Mouse (Mus musculus) midbrain, embryonic 15.5 days (tissue): ENCODE results near the gene 4833439L19Rik. TPM values are rescaled to one million over a fixed set of nuclear protein-coding genes. Genes with fewer than 3 reads are reported as not detected.

ENCODE experiments used
- ATAC-seq: fragments of 200-750 bp; cut with Nextera tagmentation; replicated peaks from 2 replicates; pipeline ENCODE4 v1.8.0; 2017; ENCODE audit warnings: moderate TSS enrichment
- H3K27ac ChIP-seq: fragments of 300-500 bp; sonication (generic); 2 replicates; pipeline ENCODE4 v1.5.1; 2015; ENCODE audit warnings: mild to moderate bottlenecking, inconsistent platforms
- H3K27me3 ChIP-seq: fragments of 300-500 bp; sonication (generic); replicated peaks from 2 replicates; pipeline ENCODE4 v1.6.1; 2015; ENCODE audit warnings: inconsistent platforms
- H3K36me3 ChIP-seq: fragments of 300-500 bp; sonication (generic); replicated peaks from 2 replicates; pipeline ENCODE4 v1.6.1; 2015; ENCODE audit warnings: inconsistent platforms
- H3K4me1 ChIP-seq: fragments of 300-500 bp; sonication (generic); 2 replicates; pipeline ENCODE4 v1.6.1; 2015; ENCODE audit warnings: inconsistent platforms
- H3K4me2 ChIP-seq: fragments of 300-500 bp; sonication (generic); 2 replicates; pipeline ENCODE4 v1.6.1; 2015; ENCODE audit warnings: inconsistent platforms, mild to moderate bottlenecking, moderate library complexity
- H3K4me3 ChIP-seq: fragments of 300-500 bp; sonication (generic); 2 replicates; pipeline ENCODE4 v1.5.1; 2015; ENCODE audit warnings: mild to moderate bottlenecking, inconsistent platforms
- H3K9ac ChIP-seq: fragments of 300-500 bp; sonication (generic); 2 replicates; pipeline ENCODE4 v1.6.1; 2015; ENCODE audit warnings: mild to moderate bottlenecking, inconsistent platforms
- H3K9me3 ChIP-seq: fragments of 300-500 bp; sonication (generic); 2 replicates; pipeline ENCODE4 v1.6.1; 2016; ENCODE audit warnings: inconsistent platforms
- WGBS: fragments of 180-500 bp; shearing (Covaris S2); methylation state at CpG from one replicate; pipeline ENCODE4 v1.1.7; 2015; ENCODE audit warnings: mixed read lengths; 5-methylcytosine and 5-hydroxymethylcytosine counted together
- polyA plus RNA-seq: library from polyadenylated mRNA; unstranded; fragments of >200 nt; fragmentation: Nextera tagmentation; extraction: Ambion mirVana; gene quantifications from 2 replicates; pipeline ENCODE4 v1.2.1, GENCODE M21; 2015

Gene 4833439L19Rik
- polyA plus RNA-seq, 1 experiment from 2014 or later, result 271 TPM

DNA sequence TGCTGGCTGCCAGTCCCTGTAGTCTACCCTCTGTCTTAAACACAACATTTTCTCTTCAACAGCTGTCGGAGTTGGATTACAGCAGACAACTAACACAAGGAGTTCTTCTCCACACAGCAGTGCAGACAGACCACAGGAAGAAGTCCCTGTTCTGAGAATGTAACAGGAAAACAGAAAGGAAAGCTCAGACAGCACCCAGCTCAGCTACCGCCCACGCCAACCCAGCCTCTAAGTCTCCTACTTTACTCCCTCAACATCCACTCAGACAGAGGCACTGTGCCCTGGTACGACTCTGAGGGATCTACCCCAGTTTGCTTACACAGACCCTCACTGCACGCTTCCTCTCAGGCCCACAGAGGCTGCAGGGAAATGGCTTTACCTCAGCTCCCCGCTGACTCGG, 4.6 kb downstream of the 4833439L19Rik start:
- no peak overlapping the region for H3K9ac ChIP-seq
- peaks cover 62% of the 10 kb centered on the region for H3K36me3 ChIP-seq
- no peak overlapping the region for H3K27ac ChIP-seq
- peaks cover 16% of the 10 kb centered on the region for H3K4me1 ChIP-seq
- no peaks in the 10 kb centered on the region for H3K27me3 ChIP-seq
- H3K4me2 ChIP-seq, result no peak overlapping the region
- 95% methylated on average over 7 of the region's 7 CpGs for WGBS
- no peak overlapping the region for H3K4me3 ChIP-seq
- H3K9me3 ChIP-seq, result no peaks in the 10 kb centered on the region
- ATAC-seq, result no peak

- Histone ChIP-seq H3K9me3 (no peaks in the 10 kb centered on the region), H3K9ac (no peak overlapping the region), H3K4me1 (peaks cover 14% of the 10 kb centered on the region), H3K4me3 (no peak overlapping the region), H3K36me3 (peaks cover 64% of the 10 kb centered on the region), H3K27ac (no peak overlapping the region), H3K27me3 (no peaks in the 10 kb centered on the region), H3K4me2 (no peak overlapping the region)
- 91% methylated on average over 2 of the region's 2 CpGs for WGBS
- ATAC-seq, result no peak
Measured at GRCm38 (mm10) chr13:54559656-54560055, 5.6 kb downstream of the 4833439L19Rik start.

DNA sequence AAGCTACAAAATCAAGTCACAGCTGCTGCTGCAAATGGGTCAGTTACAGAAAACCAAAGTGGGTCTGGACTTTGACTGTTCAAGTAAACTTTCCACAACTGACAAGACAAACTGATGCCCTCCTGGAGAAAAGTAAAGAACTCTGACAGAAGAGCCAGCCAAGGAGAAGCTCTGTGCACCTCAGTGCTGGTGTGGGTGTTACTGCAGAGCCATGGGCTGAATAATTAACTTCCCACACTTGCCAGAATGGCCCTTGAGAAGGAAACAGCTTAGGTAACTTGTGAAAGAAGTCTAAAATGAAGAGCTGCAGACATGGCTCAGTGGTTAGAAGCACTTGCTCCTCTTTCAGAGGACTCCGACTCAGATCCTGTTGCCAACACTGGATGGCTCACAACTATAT, 7.6 kb downstream of the 4833439L19Rik start:
- ATAC-seq, result no peak
- WGBS, result 100% methylated on average over 1 of the region's 1 CpGs
- H3K36me3 ChIP-seq, result peaks cover 80% of the 10 kb centered on the region

DNA sequence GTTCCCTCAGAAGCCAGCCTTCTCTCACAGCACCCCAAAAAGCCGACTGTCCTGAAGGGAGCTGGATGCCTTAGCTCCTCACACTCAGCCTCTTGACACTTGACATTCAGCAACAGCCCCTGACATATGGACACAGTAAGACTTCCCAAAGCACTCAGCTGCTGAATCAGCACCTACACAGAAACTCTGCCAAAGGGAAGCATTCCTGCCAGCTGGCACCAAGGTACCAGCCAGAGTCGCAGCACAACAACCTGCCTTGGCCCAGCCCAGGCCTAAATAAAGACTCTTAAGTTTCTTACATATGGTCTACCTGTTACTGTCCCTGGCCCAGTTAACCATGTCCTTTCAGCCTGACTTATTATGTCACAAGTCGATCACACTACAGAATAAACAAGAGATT, 8.4 kb downstream of the 4833439L19Rik start:
- H3K9ac ChIP-seq, result no peak overlapping the region
- H3K36me3 ChIP-seq, result peaks cover 83% of the 10 kb centered on the region
- no peak overlapping the region for H3K27ac ChIP-seq
- no peaks in the 10 kb centered on the region for H3K9me3 ChIP-seq
- no peak for ATAC-seq
- H3K4me3 ChIP-seq, result no peak overlapping the region
- WGBS, result 95% methylated on average over 3 of the region's 3 CpGs
- H3K4me2 ChIP-seq, result no peak overlapping the region
- H3K27me3 ChIP-seq, result no peaks in the 10 kb centered on the region
- H3K4me1 ChIP-seq, result no peaks in the 10 kb centered on the region

More for the DNA sequence above, 7.6 kb downstream of the 4833439L19Rik start:
- Histone ChIP-seq H3K4me2 (no peak overlapping the region), H3K27me3 (no peaks in the 10 kb centered on the region), H3K9ac (no peak overlapping the region), H3K27ac (no peak overlapping the region), H3K4me3 (no peak overlapping the region), H3K4me1 (no peaks in the 10 kb centered on the region), H3K9me3 (no peaks in the 10 kb centered on the region)

DNA sequence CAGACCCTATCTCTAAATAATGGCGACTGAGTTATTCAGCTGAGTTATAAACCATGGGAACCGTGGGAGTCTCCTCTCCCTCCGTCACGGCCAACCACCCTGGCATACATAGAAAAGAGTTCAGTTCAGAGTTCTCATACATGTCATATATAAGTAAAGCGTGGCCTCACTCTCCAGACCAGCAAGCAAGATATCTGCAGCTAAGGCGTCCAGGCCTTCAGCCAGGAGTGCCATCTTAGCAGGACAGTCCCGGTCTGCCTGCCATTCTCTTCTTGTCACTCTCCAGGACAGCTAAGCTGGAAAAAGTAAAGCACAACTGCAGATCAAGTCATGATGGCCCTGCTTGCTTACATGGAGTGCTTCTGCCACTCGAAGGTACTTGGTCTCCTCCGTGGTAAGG, 9.1 kb downstream of the 4833439L19Rik start:
- WGBS, result 95% methylated on average over 9 of the region's 9 CpGs
- H3K4me2 ChIP-seq, result no peak overlapping the region
- no peak overlapping the region for H3K4me3 ChIP-seq
- H3K27ac ChIP-seq, result no peak overlapping the region
- H3K27me3 ChIP-seq, result no peaks in the 10 kb centered on the region
- no peak overlapping the region for H3K9ac ChIP-seq
- peaks cover 84% of the 10 kb centered on the region for H3K36me3 ChIP-seq
- no peaks in the 10 kb centered on the region for H3K4me1 ChIP-seq
- no peak for ATAC-seq
- H3K9me3 ChIP-seq, result no peaks in the 10 kb centered on the region

DNA sequence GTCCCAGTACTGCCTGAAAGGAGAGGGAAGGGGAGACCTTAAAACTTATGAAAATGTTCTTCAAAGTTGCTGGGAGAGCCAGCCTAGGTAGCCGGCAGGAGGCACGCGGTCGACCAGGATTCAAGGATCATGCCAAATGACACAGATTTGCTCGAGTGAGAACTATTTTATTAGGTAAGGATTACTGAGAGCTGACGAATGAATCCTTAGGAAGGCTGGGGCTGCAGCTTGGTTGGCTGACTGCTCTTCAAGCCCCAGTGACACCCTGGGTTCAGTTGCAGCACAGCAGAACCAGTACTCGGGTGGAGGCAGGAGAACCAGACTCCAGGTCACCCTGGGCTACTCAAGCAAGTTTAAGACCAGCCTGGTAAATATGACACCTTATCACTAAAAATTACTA, 17.2 kb downstream of the 4833439L19Rik start:
- Histone ChIP-seq H3K9ac (no peak overlapping the region), H3K4me3 (no peak overlapping the region), H3K27ac (no peak overlapping the region), H3K4me1 (no peaks in the 10 kb centered on the region), H3K4me2 (no peak overlapping the region), H3K27me3 (no peaks in the 10 kb centered on the region), H3K9me3 (no peaks in the 10 kb centered on the region), H3K36me3 (peaks cover 62% of the 10 kb centered on the region)
- 89% methylated on average over 7 of the region's 7 CpGs for WGBS
- ATAC-seq, result no peak

- Histone ChIP-seq H3K27ac (no peak overlapping the region), H3K36me3 (peaks cover 43% of the 10 kb centered on the region)
- ATAC-seq, result no peak
Measured at GRCm38 (mm10) chr13:54532134-54532533, 33.1 kb downstream of the 4833439L19Rik start.

DNA sequence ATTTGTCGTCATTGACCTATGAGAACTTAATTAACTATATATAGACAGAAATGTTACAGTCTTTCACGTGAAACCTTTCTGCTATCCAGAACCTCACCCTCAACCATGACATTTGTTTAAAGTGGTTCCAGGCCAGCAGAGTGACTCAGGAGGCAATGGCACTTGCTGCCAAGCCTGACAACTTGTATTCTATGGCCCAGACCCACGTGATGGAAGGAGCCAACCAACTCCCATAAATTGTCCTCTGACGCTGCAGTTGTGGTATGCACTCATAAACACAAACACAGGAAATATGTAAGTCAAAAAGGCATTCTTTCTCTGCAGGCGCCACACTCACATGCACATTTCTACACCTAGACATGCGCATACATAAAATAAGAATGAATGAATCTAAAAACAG, 38.1 kb downstream of the 4833439L19Rik start:
- peaks cover 58% of the 10 kb centered on the region for H3K36me3 ChIP-seq
- H3K4me3 ChIP-seq, result no peak overlapping the region
- ATAC-seq, result no peak
- H3K9ac ChIP-seq, result no peak overlapping the region
- no peak overlapping the region for H3K4me2 ChIP-seq
- no peaks in the 10 kb centered on the region for H3K27me3 ChIP-seq
- H3K4me1 ChIP-seq, result no peaks in the 10 kb centered on the region
- 87% methylated on average over 6 of the region's 6 CpGs for WGBS
- H3K27ac ChIP-seq, result no peak overlapping the region
- no peaks in the 10 kb centered on the region for H3K9me3 ChIP-seq

More at GRCm38 (mm10) chr13:54532134-54532533, 33.1 kb downstream of the 4833439L19Rik start:
- no peak overlapping the region for H3K4me3 ChIP-seq
- no peaks in the 10 kb centered on the region for H3K27me3 ChIP-seq
- no peak overlapping the region for H3K4me2 ChIP-seq
- no peaks in the 10 kb centered on the region for H3K4me1 ChIP-seq
- no peak overlapping the region for H3K9ac ChIP-seq
- H3K9me3 ChIP-seq, result no peaks in the 10 kb centered on the region

DNA sequence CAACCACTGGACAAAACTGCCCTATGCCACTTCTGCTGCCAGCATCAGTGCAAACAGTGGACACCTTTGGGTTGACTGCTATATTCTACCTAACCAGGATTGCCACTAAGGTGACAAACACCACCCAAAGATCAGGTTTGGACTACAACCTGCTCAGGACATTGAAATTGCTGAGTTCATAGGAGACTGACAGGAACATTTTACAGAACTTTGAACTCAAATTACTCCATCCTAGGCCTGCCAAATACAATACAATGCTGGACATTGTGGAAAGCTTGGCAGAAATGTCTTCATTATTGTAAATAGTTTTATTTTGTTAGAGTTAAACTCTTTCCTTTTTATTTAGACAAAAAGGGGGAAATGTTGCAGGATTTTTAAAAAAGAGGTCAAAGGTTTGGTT, 44.1 kb downstream of the 4833439L19Rik start:
- H3K27me3 ChIP-seq, result no peaks in the 10 kb centered on the region
- H3K9ac ChIP-seq, result no peak overlapping the region
- H3K4me2 ChIP-seq, result no peak overlapping the region
- no peak overlapping the region for H3K27ac ChIP-seq
- H3K36me3 ChIP-seq, result peaks cover 21% of the 10 kb centered on the region
- H3K4me3 ChIP-seq, result no peak overlapping the region
- no peaks in the 10 kb centered on the region for H3K9me3 ChIP-seq
- ATAC-seq, result no peak
- no peaks in the 10 kb centered on the region for H3K4me1 ChIP-seq

DNA sequence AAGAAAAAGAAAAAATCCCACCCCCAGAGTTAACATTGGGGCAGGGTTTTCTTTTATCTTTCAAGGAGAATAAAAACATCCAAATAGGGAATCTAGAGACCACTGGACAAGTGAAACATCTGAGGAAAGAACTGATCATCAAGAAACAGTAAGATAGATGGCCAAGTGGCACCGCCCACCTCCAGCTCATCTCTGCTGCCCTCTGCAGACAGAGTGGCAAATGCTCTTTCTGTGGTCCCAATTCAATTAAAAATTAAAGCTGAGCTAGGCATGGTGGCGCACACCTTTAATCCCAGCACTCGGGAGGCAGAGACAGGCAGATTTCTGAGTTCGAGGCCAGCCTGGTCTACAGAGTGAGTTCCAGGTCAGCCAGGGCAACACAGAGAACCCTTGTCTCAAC, 45.0 kb downstream of the 4833439L19Rik start:
- WGBS, result 96% methylated on average over 4 of the region's 4 CpGs
- ATAC-seq, result no peak
- Histone ChIP-seq H3K9me3 (no peaks in the 10 kb centered on the region), H3K36me3 (peaks cover 11% of the 10 kb centered on the region), H3K4me2 (no peak overlapping the region), H3K4me3 (no peak overlapping the region), H3K27ac (no peak overlapping the region), H3K9ac (no peak overlapping the region), H3K27me3 (no peaks in the 10 kb centered on the region), H3K4me1 (no peaks in the 10 kb centered on the region)

DNA sequence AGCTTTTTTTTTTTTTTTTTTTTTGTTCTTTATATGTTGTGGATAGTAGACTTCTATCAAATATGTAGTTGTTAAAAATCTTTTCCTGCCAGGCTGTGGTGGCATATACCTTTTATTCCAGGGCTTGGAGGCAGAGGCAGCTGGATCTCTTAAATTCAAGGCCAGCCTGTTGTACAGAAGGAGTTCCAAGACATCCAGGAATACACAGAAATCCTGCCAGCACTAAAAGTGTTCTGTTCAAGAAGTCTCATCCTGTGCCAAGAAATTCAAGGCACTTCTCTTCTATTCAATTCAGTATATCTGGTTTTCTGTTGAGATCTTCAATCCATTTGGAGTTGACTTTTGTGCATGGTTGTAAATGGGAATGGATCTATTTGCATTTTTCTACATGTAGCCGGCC, 59.3 kb downstream of the 4833439L19Rik start:
- Histone ChIP-seq H3K36me3 (no peaks in the 10 kb centered on the region), H3K9ac (no peak overlapping the region), H3K9me3 (no peaks in the 10 kb centered on the region), H3K27ac (no peak overlapping the region), H3K27me3 (no peaks in the 10 kb centered on the region), H3K4me1 (peaks cover 13% of the 10 kb centered on the region), H3K4me2 (no peak overlapping the region), H3K4me3 (no peak overlapping the region)
- no peak for ATAC-seq
- 95% methylated on average over 1 of the region's 1 CpGs for WGBS

DNA sequence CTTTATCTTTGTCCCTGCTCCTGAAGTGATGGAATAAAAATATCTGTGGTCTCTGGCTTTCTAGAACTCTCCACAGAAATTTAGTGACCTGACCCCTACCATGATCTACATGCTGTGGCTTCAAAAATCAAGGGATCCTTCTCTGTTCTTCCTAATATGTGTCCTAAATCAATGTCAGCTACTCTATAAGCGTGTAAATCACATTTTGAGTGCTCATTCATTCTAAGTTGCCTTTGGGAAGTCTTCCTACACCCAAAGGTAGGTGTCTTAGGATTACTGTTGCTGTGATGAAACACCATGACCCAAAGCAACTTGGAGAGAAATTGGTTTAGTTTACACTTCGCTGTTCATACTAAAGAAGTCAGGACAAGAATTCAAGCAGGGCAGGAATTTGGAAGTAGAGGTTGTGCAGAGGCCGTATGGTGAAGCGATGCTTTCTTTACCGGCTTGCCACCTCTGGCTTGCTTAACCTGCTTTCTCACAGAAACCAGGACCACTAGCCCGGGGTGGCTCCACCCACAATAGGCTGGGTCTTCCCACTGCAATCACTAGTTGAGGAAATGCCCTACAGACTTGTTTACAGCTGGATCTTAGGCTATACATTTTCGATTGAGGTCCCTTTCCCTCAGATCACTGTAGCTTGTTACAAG, 60.5 kb downstream of the 4833439L19Rik start:
- Histone ChIP-seq H3K27me3 (no peaks in the 10 kb centered on the region), H3K4me1 (peaks cover 13% of the 10 kb centered on the region), H3K9ac (peak overlapping the region; percentile 83), H3K9me3 (no peaks in the 10 kb centered on the region), H3K27ac (peak overlapping the region; percentile 89), H3K36me3 (no peaks in the 10 kb centered on the region), H3K4me3 (peak overlapping the region; percentile 87), H3K4me2 (peak overlapping the region; percentile 87)
- 48% methylated on average over 7 of the region's 7 CpGs for WGBS
- ATAC-seq, result no peak
